Mouse (Mus musculus): Measurements from ENCODE around the gene Krt6b. TPM values are rescaled to one million over a fixed set of nuclear protein-coding genes. Genes with fewer than 3 reads are reported as not detected.
A peak's percentile ranks its signal among the peaks of the same experiment; 100 is the strongest.

The Krt6b gene
- polyA plus RNA-seq (2012; rRNA removed) = 0.04 and 0.05 TPM in 2 replicates

GRCm38 (mm10) chr15:101680187-101680586 lies at the start of gene Krt6b:
Gene Krt6b, minus strand, starts transcription at chr15:101680287.
- H3K4me1 ChIP-seq (ENCODE audit: control insufficient read depth, insufficient read depth, low read length) = no peaks in the 10 kb centered on the region

GRCm38 (mm10) chr15:101724686-101725085 lies 44.6 kb upstream of the Krt6b start:
- no peaks in the 10 kb centered on the region for H3K36me3 ChIP-seq (ENCODE audit: control insufficient read depth, insufficient read depth, low read length)

More at GRCm38 (mm10) chr15:101680187-101680586, at the start of gene Krt6b:
- no peak within 1 kb of the TSS for H3K4me3 ChIP-seq (ENCODE audit: control insufficient read depth, low read depth, low read length)
- no peaks in the 10 kb centered on the region for H3K27me3 ChIP-seq (ENCODE audit: control insufficient read depth, insufficient read depth, low read length)
- TF ChIP-seq POLR2A (IDR thresholded peaks at IDR 0.05; ENCODE audit: control insufficient read depth, low read depth, low read length) (no peak), CTCF (IDR thresholded peaks at IDR 0.05; ENCODE audit: control insufficient read depth, insufficient read depth, insufficient replicate concordance, low read depth, low read length) (no peak)
- no peaks in the 10 kb centered on the region for H3K36me3 ChIP-seq (ENCODE audit: control insufficient read depth, insufficient read depth, low read length)
- H3K27ac ChIP-seq (ENCODE audit: control insufficient read depth, insufficient read depth, low read depth, low read length) = no peak within 1 kb of the TSS

DNA sequence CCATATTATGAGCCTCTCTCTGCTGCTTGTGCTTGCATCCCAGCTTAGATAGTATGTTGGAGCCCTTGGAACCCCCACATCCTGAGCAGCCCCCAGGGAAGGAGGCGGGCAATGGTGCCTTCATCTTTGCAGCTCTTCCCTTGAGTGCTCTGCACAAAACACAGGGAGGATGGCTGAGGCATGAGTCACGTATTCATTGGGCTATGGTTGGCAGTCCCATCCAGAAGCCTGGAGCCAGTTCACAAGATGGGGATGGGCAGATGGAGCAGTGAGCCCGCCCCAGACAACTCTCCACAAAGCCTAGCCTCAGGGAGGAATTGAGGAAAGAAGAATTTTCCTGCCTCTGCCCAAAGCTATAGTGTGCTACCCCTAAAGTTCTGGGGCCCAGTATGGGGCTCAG lies 35.7 kb upstream of the Krt6b start:
- no peak overlapping the region for H3K27ac ChIP-seq (ENCODE audit: control insufficient read depth, insufficient read depth, low read depth, low read length)
- H3K27me3 ChIP-seq (ENCODE audit: control insufficient read depth, insufficient read depth, low read length) = no peaks in the 10 kb centered on the region

More at GRCm38 (mm10) chr15:101724686-101725085, 44.6 kb upstream of the Krt6b start:
- no peak overlapping the region for H3K27ac ChIP-seq (ENCODE audit: control insufficient read depth, insufficient read depth, low read depth, low read length)
- no peak overlapping the region for H3K4me3 ChIP-seq (ENCODE audit: control insufficient read depth, low read depth, low read length)
- H3K4me1 ChIP-seq (ENCODE audit: control insufficient read depth, insufficient read depth, low read length) = no peaks in the 10 kb centered on the region
- TF ChIP-seq CTCF (IDR thresholded peaks at IDR 0.05; ENCODE audit: control insufficient read depth, insufficient read depth, insufficient replicate concordance, low read depth, low read length) (no peak), POLR2A (IDR thresholded peaks at IDR 0.05; ENCODE audit: control insufficient read depth, low read depth, low read length) (no peak)
- H3K27me3 ChIP-seq (ENCODE audit: control insufficient read depth, insufficient read depth, low read length) = no peaks in the 10 kb centered on the region

GRCm38 (mm10) chr15:101714356-101714755 lies 34.3 kb upstream of the Krt6b start:
- H3K27ac ChIP-seq (ENCODE audit: control insufficient read depth, insufficient read depth, low read depth, low read length) = no peak overlapping the region
- no peak overlapping the region for H3K4me3 ChIP-seq (ENCODE audit: control insufficient read depth, low read depth, low read length)
- H3K36me3 ChIP-seq (ENCODE audit: control insufficient read depth, insufficient read depth, low read length) = no peaks in the 10 kb centered on the region
- TF ChIP-seq POLR2A (IDR thresholded peaks at IDR 0.05; ENCODE audit: control insufficient read depth, low read depth, low read length) (no peak), CTCF (IDR thresholded peaks at IDR 0.05; ENCODE audit: control insufficient read depth, insufficient read depth, insufficient replicate concordance, low read depth, low read length) (no peak)
- H3K27me3 ChIP-seq (ENCODE audit: control insufficient read depth, insufficient read depth, low read length) = no peaks in the 10 kb centered on the region
- H3K4me1 ChIP-seq (ENCODE audit: control insufficient read depth, insufficient read depth, low read length) = no peaks in the 10 kb centered on the region

More for the DNA sequence above, 35.7 kb upstream of the Krt6b start:
- H3K4me1 ChIP-seq (ENCODE audit: control insufficient read depth, insufficient read depth, low read length) = no peaks in the 10 kb centered on the region
- no peaks in the 10 kb centered on the region for H3K36me3 ChIP-seq (ENCODE audit: control insufficient read depth, insufficient read depth, low read length)
- H3K4me3 ChIP-seq (ENCODE audit: control insufficient read depth, low read depth, low read length) = no peak overlapping the region
- no peak for TF ChIP-seq POLR2A (IDR thresholded peaks at IDR 0.05; ENCODE audit: control insufficient read depth, low read depth, low read length)
- TF ChIP-seq CTCF (IDR thresholded peaks at IDR 0.05; ENCODE audit: control insufficient read depth, insufficient read depth, insufficient replicate concordance, low read depth, low read length) = no peak

DNA sequence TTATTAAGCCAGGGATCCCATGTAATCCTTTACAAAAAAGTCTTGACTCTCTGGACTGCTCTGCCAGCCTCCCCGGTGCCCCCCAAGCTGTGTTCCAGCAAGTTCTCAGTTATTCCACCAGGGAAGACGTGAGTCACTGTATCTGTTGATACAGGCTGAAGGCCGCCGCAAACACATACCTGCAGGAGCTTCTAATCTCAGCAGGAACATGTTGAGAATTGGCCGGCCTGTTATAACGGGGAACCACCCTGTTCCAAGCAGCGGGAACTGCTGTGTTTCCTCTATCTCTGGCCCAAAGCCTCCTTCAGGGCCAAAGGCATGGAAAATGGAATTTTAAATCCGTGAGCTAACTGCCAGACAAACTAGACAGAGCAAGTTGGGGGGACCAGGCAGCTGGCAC lies 33.6 kb upstream of the Krt6b start:
- no peaks in the 10 kb centered on the region for H3K27me3 ChIP-seq (ENCODE audit: control insufficient read depth, insufficient read depth, low read length)
- H3K36me3 ChIP-seq (ENCODE audit: control insufficient read depth, insufficient read depth, low read length) = no peaks in the 10 kb centered on the region
- no peak overlapping the region for H3K27ac ChIP-seq (ENCODE audit: control insufficient read depth, insufficient read depth, low read depth, low read length)
- H3K4me1 ChIP-seq (ENCODE audit: control insufficient read depth, insufficient read depth, low read length) = no peaks in the 10 kb centered on the region
- no peak overlapping the region for H3K4me3 ChIP-seq (ENCODE audit: control insufficient read depth, low read depth, low read length)
- TF ChIP-seq POLR2A (IDR thresholded peaks at IDR 0.05; ENCODE audit: control insufficient read depth, low read depth, low read length) = no peak
- TF ChIP-seq CTCF (IDR thresholded peaks at IDR 0.05; ENCODE audit: control insufficient read depth, insufficient read depth, insufficient replicate concordance, low read depth, low read length) = no peak

DNA sequence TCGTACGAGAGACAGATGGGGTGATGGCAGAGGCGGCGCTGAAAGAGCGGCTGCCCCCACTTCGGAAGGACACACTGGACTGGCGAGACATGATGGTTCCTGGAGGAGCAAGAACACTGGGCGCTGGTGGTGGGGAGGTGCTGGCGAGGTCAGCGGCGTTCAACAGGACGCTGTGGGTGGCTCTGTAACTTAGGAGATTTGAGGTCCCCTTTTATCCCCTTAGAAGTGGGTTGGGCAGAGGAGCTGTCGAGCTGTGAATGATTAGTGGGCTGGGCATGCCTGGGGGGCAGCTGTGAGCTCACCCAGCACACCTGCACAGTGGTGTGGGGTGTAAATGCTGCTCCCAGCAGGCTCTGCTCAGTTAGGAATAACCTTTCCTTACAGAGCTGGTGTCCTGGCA lies 32.6 kb upstream of the Krt6b start, which contains the start of gene Krt5:
Krt5 (minus strand) TSS at position 179 of the 400 bp plus-strand sequence.
- Histone ChIP-seq H3K4me3 (ENCODE audit: control insufficient read depth, low read depth, low read length) (no peak within 1 kb of the TSS), H3K27ac (ENCODE audit: control insufficient read depth, insufficient read depth, low read depth, low read length) (no peak within 1 kb of the TSS)

DNA sequence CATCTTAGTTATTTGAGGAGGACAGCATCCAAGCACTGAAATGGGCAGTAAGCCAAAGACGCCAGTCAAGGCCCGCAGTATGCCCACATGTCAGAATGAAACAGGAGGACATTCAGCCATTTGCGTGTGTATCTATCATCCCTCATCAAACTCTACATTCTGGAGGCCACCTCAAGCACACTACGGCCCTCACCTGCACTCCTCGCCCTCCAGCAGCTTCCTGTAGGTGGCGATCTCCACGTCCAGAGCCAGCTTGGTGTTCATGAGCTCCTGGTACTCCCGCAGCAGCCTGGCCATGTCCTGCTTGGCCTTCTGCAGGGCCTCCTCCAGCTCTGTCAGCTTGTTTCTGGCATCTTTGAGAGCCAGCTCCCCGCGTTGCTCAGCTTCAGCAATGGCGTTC lies 28.6 kb upstream of the Krt6b start:
- no peak overlapping the region for H3K4me3 ChIP-seq (ENCODE audit: control insufficient read depth, low read depth, low read length)
- no peaks in the 10 kb centered on the region for H3K36me3 ChIP-seq (ENCODE audit: control insufficient read depth, insufficient read depth, low read length)
- H3K4me1 ChIP-seq (ENCODE audit: control insufficient read depth, insufficient read depth, low read length) = no peaks in the 10 kb centered on the region
- H3K27ac ChIP-seq (ENCODE audit: control insufficient read depth, insufficient read depth, low read depth, low read length) = no peak overlapping the region
- TF ChIP-seq POLR2A (IDR thresholded peaks at IDR 0.05; ENCODE audit: control insufficient read depth, low read depth, low read length) (no peak), CTCF (IDR thresholded peaks at IDR 0.05; ENCODE audit: control insufficient read depth, insufficient read depth, insufficient replicate concordance, low read depth, low read length) (0 out of 2 replicates have a peak, but pooled peaks have one; percentile 6)
- no peaks in the 10 kb centered on the region for H3K27me3 ChIP-seq (ENCODE audit: control insufficient read depth, insufficient read depth, low read length)

More for the DNA sequence above, 32.6 kb upstream of the Krt6b start, which contains the start of gene Krt5:
- H3K36me3 ChIP-seq (ENCODE audit: control insufficient read depth, insufficient read depth, low read length) = no peaks in the 10 kb centered on the region
- H3K27me3 ChIP-seq (ENCODE audit: control insufficient read depth, insufficient read depth, low read length) = no peaks in the 10 kb centered on the region
- H3K4me1 ChIP-seq (ENCODE audit: control insufficient read depth, insufficient read depth, low read length) = no peaks in the 10 kb centered on the region
- TF ChIP-seq POLR2A (IDR thresholded peaks at IDR 0.05; ENCODE audit: control insufficient read depth, low read depth, low read length) (no peak), CTCF (IDR thresholded peaks at IDR 0.05; ENCODE audit: control insufficient read depth, insufficient read depth, insufficient replicate concordance, low read depth, low read length) (no peak)
